Mouse (Mus musculus) heart, adult 2 months (tissue): ENCODE results near the gene Gm13694.

Experiments used
- CTCF ChIP-seq: fragments of 200-600 bp; IDR thresholded peaks from 2 replicates; pipeline ENCODE4 v1.8.1; 2022; ENCODE audit warnings: antibody characterized with exemption, mild to moderate bottlenecking, moderate library complexity
- EP300 ChIP-seq: fragments of 200-500 bp; IDR thresholded peaks from 2 replicates; pipeline ENCODE4 v1.6.1; 2011; ENCODE audit warnings: low read depth, low read length, control low read depth; ENCODE audit not compliant: insufficient read depth
- POLR2A ChIP-seq: fragments of 200-500 bp; IDR thresholded peaks from 2 replicates; pipeline ENCODE4 v1.6.1; 2011; ENCODE audit warnings: mild to moderate bottlenecking, low read depth, low read length, control low read depth; ENCODE audit not compliant: insufficient read depth

- TF ChIP-seq EP300 (no peak), CTCF (no peak), POLR2A (no peak)
Measured at GRCm38 (mm10) chr2:84014572-84014971, 35.8 kb downstream of the Gm13694 start.
